Mouse (Mus musculus): Measurements from ENCODE around the gene Actl6b. TPM values are rescaled to one million over a fixed set of nuclear protein-coding genes. Genes with fewer than 3 reads are reported as not detected.
"Not testable (repeated sequence)": the region's sequence is repeated elsewhere in the genome, so short reads cannot be mapped to it uniquely, and the experiment has no call there.

Gene Actl6b
- polyA plus RNA-seq, 1 experiment from 2014 or later: 109 TPM

DNA sequence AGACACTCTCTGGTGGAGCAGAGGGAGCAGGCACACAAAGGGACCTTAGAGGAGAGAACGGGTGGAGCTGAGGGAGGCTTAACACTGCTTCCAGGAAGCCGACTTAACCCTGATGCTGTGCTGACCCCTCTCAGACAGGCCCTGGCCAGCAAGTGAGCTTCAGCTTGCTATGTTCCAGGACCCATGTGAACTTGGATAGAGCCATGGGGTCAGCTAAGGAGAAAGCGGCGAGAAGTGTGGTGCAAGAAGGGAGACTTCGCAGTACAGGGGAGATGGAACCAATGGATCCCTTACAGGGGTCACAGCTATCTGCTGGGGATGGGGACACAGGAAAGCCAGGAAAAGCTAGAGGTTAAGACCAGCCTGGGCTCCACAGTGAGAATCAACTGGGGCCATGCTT, 59.8 kb downstream of the Actl6b start:
- Histone ChIP-seq H3K36me3 (no peaks in the 10 kb centered on the region), H3K9me3 (no peaks in the 10 kb centered on the region), H3K9ac (no peak overlapping the region), H3K27me3 (replicated peaks) (peaks cover 10% of the 10 kb centered on the region; the same call in 1 of the 2 replicates), H3K27ac (no peak overlapping the region), H3K4me2 (replicated peaks) (no peak overlapping the region), H3K4me3 (no peak overlapping the region), H3K4me1 (peaks cover 30% of the 10 kb centered on the region)
- WGBS: 79% methylated on average over 5 of the region's 5 CpGs
- ATAC-seq (ENCODE audit: low FRiP score, low read depth): no peak

DNA sequence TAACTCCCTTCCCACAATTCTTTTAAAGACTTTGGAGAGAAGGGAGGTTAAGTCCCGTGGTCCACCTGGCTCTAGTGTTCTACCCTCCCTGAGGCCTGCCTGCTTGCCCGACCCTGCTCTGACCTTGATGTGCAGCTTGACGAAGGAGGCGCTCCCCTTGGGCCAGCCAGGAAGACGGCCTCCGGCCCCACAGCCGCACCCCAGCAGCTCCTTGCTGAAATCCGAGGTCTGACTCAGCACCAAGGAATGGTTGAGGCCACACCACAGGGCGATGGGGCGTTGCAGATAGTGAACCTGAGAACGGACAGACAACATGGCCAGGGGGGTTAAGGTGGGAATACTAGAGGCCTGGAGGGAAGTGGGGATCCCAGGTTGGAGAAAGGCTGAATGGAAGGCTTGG, 60.2 kb downstream of the Actl6b start, which contains the start of gene Pcolce:
Gene Pcolce, minus strand, starts transcription at position 235 of the 400 bp plus-strand sequence.
- H3K4me2 ChIP-seq (replicated peaks): no peak within 1 kb of the TSS
- no peak within 1 kb of the TSS for H3K4me3 ChIP-seq
- H3K9me3 ChIP-seq: no peaks in the 10 kb centered on the region
- H3K27me3 ChIP-seq (replicated peaks): peaks cover 6% of the 10 kb centered on the region; the same call in 1 of the 2 replicates
- no peak within 1 kb of the TSS for H3K27ac ChIP-seq
- 58% methylated on average over 11 of the region's 11 CpGs for WGBS
- no peaks in the 10 kb centered on the region for H3K36me3 ChIP-seq
- ATAC-seq (ENCODE audit: low FRiP score, low read depth): no peak
- no peak within 1 kb of the TSS for H3K9ac ChIP-seq
- peaks cover 26% of the 10 kb centered on the region for H3K4me1 ChIP-seq

DNA sequence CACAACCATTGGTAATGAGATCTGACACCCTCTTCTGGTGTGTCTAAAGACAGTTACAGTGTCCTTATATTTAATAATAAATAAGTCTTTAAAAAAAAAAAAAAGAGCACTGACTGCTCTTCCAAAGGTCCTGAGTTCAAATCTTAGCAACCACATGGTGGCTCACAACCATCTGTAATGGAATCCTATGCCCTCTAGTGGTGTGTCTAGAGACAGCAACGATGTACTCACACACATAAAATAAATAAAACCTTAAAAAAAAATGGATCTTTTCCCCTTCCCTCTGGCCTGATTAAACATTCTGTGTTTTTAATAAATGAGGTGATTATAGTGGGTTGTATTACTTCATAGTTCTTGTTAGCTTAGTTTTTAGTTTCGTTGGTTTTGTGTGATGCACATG, 61.6 kb downstream of the Actl6b start:
- not testable (repeated sequence) for ATAC-seq (ENCODE audit: low FRiP score, low read depth); H3K9ac ChIP-seq
- 93% methylated on average over 2 of the region's 2 CpGs for WGBS

DNA sequence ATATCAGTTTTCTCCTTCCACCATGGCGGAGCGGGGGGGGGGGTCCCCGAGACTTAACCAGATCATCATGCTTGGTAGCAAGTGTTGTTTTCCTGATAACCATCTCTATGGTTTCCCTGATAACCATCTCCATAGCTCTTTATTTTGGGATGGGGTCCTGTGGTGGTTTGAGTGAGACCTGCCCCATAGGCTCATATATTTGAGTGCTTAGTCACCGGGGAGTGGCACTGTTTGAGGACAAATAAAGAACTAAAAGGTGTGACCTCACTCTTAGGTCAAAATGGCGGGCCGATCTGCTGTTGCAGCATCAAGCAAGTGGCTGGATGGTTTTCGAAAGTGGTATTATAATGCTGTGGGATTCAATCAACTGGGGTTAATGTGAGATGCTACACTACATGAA, 62.0 kb downstream of the Actl6b start:
- 84% methylated on average over 7 of the region's 7 CpGs for WGBS
- ATAC-seq (ENCODE audit: low FRiP score, low read depth): no peak
- H3K9ac ChIP-seq: no peak overlapping the region

More for the DNA sequence above, 61.6 kb downstream of the Actl6b start:
- not testable (repeated sequence) for H3K27me3 ChIP-seq (replicated peaks); H3K36me3 ChIP-seq; H3K4me2 ChIP-seq (replicated peaks); H3K27ac ChIP-seq; H3K9me3 ChIP-seq; H3K4me3 ChIP-seq
- peaks cover 20% of the 10 kb centered on the region for H3K4me1 ChIP-seq

More for the DNA sequence above, 62.0 kb downstream of the Actl6b start:
- Histone ChIP-seq H3K4me3 (no peak overlapping the region), H3K27ac (no peak overlapping the region), H3K4me1 (peaks cover 18% of the 10 kb centered on the region), H3K4me2 (replicated peaks) (no peak overlapping the region), H3K9me3 (no peaks in the 10 kb centered on the region), H3K36me3 (no peaks in the 10 kb centered on the region), H3K27me3 (replicated peaks) (no peaks in the 10 kb centered on the region)

Small RNAs within 50 kb of the gene (microRNA-seq; reads per million reads assigned to microRNA genes)
- not detected for gene Mir6418

Other genes starting within 250 kb of the Actl6b start
- 155 and 167 TPM in 2 replicates for gene Srrt, start 245.8 kb upstream of the Actl6b start, polyA plus RNA-seq (2016; fragmentation: Nextera tagmentation; extraction: Ambion mirVana)
- gene Trip6, start 239.1 kb upstream of the Actl6b start, polyA plus RNA-seq (2016; fragmentation: Nextera tagmentation; extraction: Ambion mirVana): 31.7 and 36.2 TPM in 2 replicates
- gene Slc12a9, start 219.9 kb upstream of the Actl6b start, polyA plus RNA-seq (2016; fragmentation: Nextera tagmentation; extraction: Ambion mirVana): 24.4 and 25.1 TPM in 2 replicates
- gene Ephb4, start 203.4 kb upstream of the Actl6b start, polyA plus RNA-seq (2016; fragmentation: Nextera tagmentation; extraction: Ambion mirVana): 25.6 and 28.1 TPM in 2 replicates
- 0.04 and 0.09 TPM in 2 replicates for gene Zan, start 76.5 kb upstream of the Actl6b start, polyA plus RNA-seq (2016; fragmentation: Nextera tagmentation; extraction: Ambion mirVana)
- 65.4 and 71.0 TPM in 2 replicates for gene Pop7, start 51.0 kb upstream of the Actl6b start, polyA plus RNA-seq (2016; fragmentation: Nextera tagmentation; extraction: Ambion mirVana)
- 17.6 and 19.4 TPM in 2 replicates for gene Gigyf1, start 35.0 kb upstream of the Actl6b start, polyA plus RNA-seq (2016; fragmentation: Nextera tagmentation; extraction: Ambion mirVana)
- gene Epo, start 20.3 kb upstream of the Actl6b start, polyA plus RNA-seq (2016; fragmentation: Nextera tagmentation; extraction: Ambion mirVana): not detected in 2 replicates
- 468 and 494 TPM in 2 replicates for gene Gnb2, start 20.0 kb upstream of the Actl6b start, polyA plus RNA-seq (2016; fragmentation: Nextera tagmentation; extraction: Ambion mirVana)
- 1.8 TPM in 2 replicates for gene Tfr2, start 16.3 kb downstream of the Actl6b start, polyA plus RNA-seq (2016; fragmentation: Nextera tagmentation; extraction: Ambion mirVana)
- 36.8 and 42.1 TPM in 2 replicates for gene Mospd3, start 47.5 kb downstream of the Actl6b start, polyA plus RNA-seq (2016; fragmentation: Nextera tagmentation; extraction: Ambion mirVana)
- 51.8 and 52.0 TPM in 2 replicates for gene Pcolce, start 60.3 kb downstream of the Actl6b start, polyA plus RNA-seq (2016; fragmentation: Nextera tagmentation; extraction: Ambion mirVana)
- 0.11 and 0.39 TPM in 2 replicates for gene Fbxo24, start 75.5 kb downstream of the Actl6b start, polyA plus RNA-seq (2016; fragmentation: Nextera tagmentation; extraction: Ambion mirVana)
- 29.4 and 32.5 TPM in 2 replicates for gene Lrch4, start 75.6 kb downstream of the Actl6b start, polyA plus RNA-seq (2016; fragmentation: Nextera tagmentation; extraction: Ambion mirVana)
- gene Gm20605, start 75.7 kb downstream of the Actl6b start, polyA plus RNA-seq (2016; fragmentation: Nextera tagmentation; extraction: Ambion mirVana): 8.9 and 9.4 TPM in 2 replicates
- gene Sap25, start 87.8 kb downstream of the Actl6b start, polyA plus RNA-seq (2016; fragmentation: Nextera tagmentation; extraction: Ambion mirVana): 7.6 and 9.5 TPM in 2 replicates
- 0.19 and 0.29 TPM in 2 replicates for gene Irs3, start 92.2 kb downstream of the Actl6b start, polyA plus RNA-seq (2016; fragmentation: Nextera tagmentation; extraction: Ambion mirVana)
- 20.8 and 22.2 TPM in 2 replicates for gene Agfg2, start 131.2 kb downstream of the Actl6b start, polyA plus RNA-seq (2016; fragmentation: Nextera tagmentation; extraction: Ambion mirVana)
- gene Nyap1, start 188.1 kb downstream of the Actl6b start, polyA plus RNA-seq (2016; fragmentation: Nextera tagmentation; extraction: Ambion mirVana): 16.4 and 21.8 TPM in 2 replicates
- 68.4 and 68.7 TPM in 2 replicates for gene Tsc22d4, start 192.2 kb downstream of the Actl6b start, polyA plus RNA-seq (2016; fragmentation: Nextera tagmentation; extraction: Ambion mirVana)
- gene Ppp1r35, start 225.3 kb downstream of the Actl6b start, polyA plus RNA-seq (2016; fragmentation: Nextera tagmentation; extraction: Ambion mirVana): 61.5 TPM in 2 replicates
- 11.3 and 15.4 TPM in 2 replicates for gene Mepce, start 234.1 kb downstream of the Actl6b start, polyA plus RNA-seq (2016; fragmentation: Nextera tagmentation; extraction: Ambion mirVana)
- 12.2 and 16.6 TPM in 2 replicates for gene Zcwpw1, start 234.3 kb downstream of the Actl6b start, polyA plus RNA-seq (2016; fragmentation: Nextera tagmentation; extraction: Ambion mirVana)